Mouse (Mus musculus): ENCODE measurements at regions not wholly inside any gene's neighbourhood (a gene's known extent, or its start where the extent isn't known, plus 50 kb on each side); places are given as distances from the start of the nearest gene placed in this dataset.

- TF ChIP-seq EP300 (IDR thresholded peaks at IDR 0.05; ENCODE audit: low read depth) (no peak), CTCF (IDR thresholded peaks at IDR 0.05; ENCODE audit: low read depth) (no peak)
Measured at GRCm38 (mm10) chr13:84805190-84805589, 384.0 kb upstream of the Ccnh start.

Data from liver, postnatal 0 days (tissue).